Mouse (Mus musculus): ENCODE measurements at regions not wholly inside any gene's neighbourhood (a gene's known extent, or its start where the extent isn't known, plus 50 kb on each side); places are given as distances from the start of the nearest gene placed in this dataset.
A peak's percentile ranks its signal among the peaks of the same experiment; 100 is the strongest.

GRCm38 (mm10) chr1:64322197-64322596 is 200.1 kb upstream of the Klf7 start:
- no peaks in the 10 kb centered on the region for H3K27me3 ChIP-seq (replicated peaks; ENCODE audit: control insufficient read depth, insufficient read depth, low read length)
- H3K9ac ChIP-seq (ENCODE audit: low read depth, low read length): no peak overlapping the region
- 92% methylated on average over 4 of the region's 4 CpGs for WGBS
- no peaks in the 10 kb centered on the region for H3K9me3 ChIP-seq (ENCODE audit: control insufficient read depth, low read length)
- no peak overlapping the region for H3K27ac ChIP-seq (ENCODE audit: low read length)
- H3K36me3 ChIP-seq (ENCODE audit: control insufficient read depth, insufficient read depth, low read length): no peaks in the 10 kb centered on the region
- no peak overlapping the region for H3K4me3 ChIP-seq (ENCODE audit: low read length)
- no peak for ATAC-seq
- no peaks in the 10 kb centered on the region for H3K4me1 ChIP-seq (ENCODE audit: control insufficient read depth, insufficient read depth, low read length)
- no peak overlapping the region for H3K4me2 ChIP-seq (ENCODE audit: low read depth, low read length)

GRCm38 (mm10) chr1:64319155-64319582 is 197.1 kb upstream of the Klf7 start:
- H3K36me3 ChIP-seq (ENCODE audit: control insufficient read depth, insufficient read depth, low read length): no peaks in the 10 kb centered on the region
- H3K9ac ChIP-seq (ENCODE audit: low read depth, low read length): no peak overlapping the region
- no peaks in the 10 kb centered on the region for H3K4me1 ChIP-seq (ENCODE audit: control insufficient read depth, insufficient read depth, low read length)
- H3K27me3 ChIP-seq (replicated peaks; ENCODE audit: control insufficient read depth, insufficient read depth, low read length): no peaks in the 10 kb centered on the region
- no peaks in the 10 kb centered on the region for H3K9me3 ChIP-seq (ENCODE audit: control insufficient read depth, low read length)
- no peak overlapping the region for H3K4me3 ChIP-seq (ENCODE audit: low read length)
- no peak overlapping the region for H3K4me2 ChIP-seq (ENCODE audit: low read depth, low read length)
- no peak for ATAC-seq
- no peak overlapping the region for H3K27ac ChIP-seq (ENCODE audit: low read length)
- 70% methylated on average over 3 of the region's 3 CpGs for WGBS

- WGBS: 85% methylated on average over 8 of the region's 8 CpGs
- no peak for ATAC-seq
- no peaks in the 10 kb centered on the region for H3K27me3 ChIP-seq (replicated peaks; ENCODE audit: control insufficient read depth, insufficient read depth, low read length)
These were observed 196.5 kb upstream of the Klf7 start for GRCm38 (mm10) chr1:64318440-64319154.

DNA sequence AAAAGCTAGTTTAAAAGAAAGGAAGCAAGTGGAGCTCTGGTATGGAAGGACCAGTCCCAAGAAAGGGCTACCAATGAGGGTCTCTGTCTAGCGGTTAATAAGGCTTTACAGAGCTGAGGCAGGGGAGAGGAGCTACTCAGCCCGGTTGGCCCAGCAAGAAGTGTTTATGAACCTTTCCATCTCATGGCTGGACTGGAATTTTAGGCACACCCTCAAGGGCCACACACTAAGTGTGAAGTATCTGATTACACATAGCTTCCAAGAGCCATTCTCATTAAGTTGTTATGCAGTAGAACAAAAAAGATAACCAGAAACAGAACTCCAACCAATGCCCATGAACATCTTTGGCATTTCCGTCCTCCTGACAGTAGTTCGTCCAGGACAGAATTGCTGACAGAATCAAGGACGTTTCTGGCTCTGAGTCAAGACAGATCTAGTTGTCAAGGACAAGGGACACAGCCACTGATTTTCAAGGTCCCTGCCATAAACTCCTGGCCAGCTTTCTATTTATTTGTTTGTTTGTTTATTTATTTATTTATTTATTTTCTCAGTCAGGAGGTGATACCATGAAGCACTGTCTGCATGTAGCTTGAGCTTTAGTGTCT is 195.1 kb upstream of the Klf7 start:
- no peaks in the 10 kb centered on the region for H3K27me3 ChIP-seq (replicated peaks; ENCODE audit: control insufficient read depth, insufficient read depth, low read length)
- no peak overlapping the region for H3K9ac ChIP-seq (ENCODE audit: low read depth, low read length)
- no peak for ATAC-seq
- H3K27ac ChIP-seq (ENCODE audit: low read length): no peak overlapping the region
- no peak overlapping the region for H3K4me3 ChIP-seq (ENCODE audit: low read length)
- H3K4me2 ChIP-seq (ENCODE audit: low read depth, low read length): no peak overlapping the region
- H3K4me1 ChIP-seq (ENCODE audit: control insufficient read depth, insufficient read depth, low read length): no peaks in the 10 kb centered on the region
- H3K9me3 ChIP-seq (ENCODE audit: control insufficient read depth, low read length): no peaks in the 10 kb centered on the region
- H3K36me3 ChIP-seq (ENCODE audit: control insufficient read depth, insufficient read depth, low read length): no peaks in the 10 kb centered on the region
- WGBS: 71% methylated on average over 5 of the region's 5 CpGs

More at GRCm38 (mm10) chr1:64318440-64319154, 196.5 kb upstream of the Klf7 start:
- Histone ChIP-seq H3K4me3 (ENCODE audit: low read length) (no peak overlapping the region), H3K9ac (ENCODE audit: low read depth, low read length) (no peak overlapping the region), H3K4me1 (ENCODE audit: control insufficient read depth, insufficient read depth, low read length) (no peaks in the 10 kb centered on the region), H3K9me3 (ENCODE audit: control insufficient read depth, low read length) (no peaks in the 10 kb centered on the region), H3K4me2 (ENCODE audit: low read depth, low read length) (no peak overlapping the region), H3K36me3 (ENCODE audit: control insufficient read depth, insufficient read depth, low read length) (no peaks in the 10 kb centered on the region), H3K27ac (ENCODE audit: low read length) (no peak overlapping the region)

GRCm38 (mm10) chr1:64311371-64311770 is 189.3 kb upstream of the Klf7 start:
- Histone ChIP-seq H3K4me1 (ENCODE audit: control insufficient read depth, insufficient read depth, low read length) (peaks cover 14% of the 10 kb centered on the region), H3K9ac (ENCODE audit: low read depth, low read length) (no peak overlapping the region), H3K4me2 (ENCODE audit: low read depth, low read length) (no peak overlapping the region), H3K4me3 (ENCODE audit: low read length) (no peak overlapping the region), H3K27me3 (replicated peaks; ENCODE audit: control insufficient read depth, insufficient read depth, low read length) (no peaks in the 10 kb centered on the region), H3K27ac (ENCODE audit: low read length) (no peak overlapping the region), H3K36me3 (ENCODE audit: control insufficient read depth, insufficient read depth, low read length) (no peaks in the 10 kb centered on the region), H3K9me3 (ENCODE audit: control insufficient read depth, low read length) (no peaks in the 10 kb centered on the region)
- WGBS: 36% methylated on average over 3 of the region's 3 CpGs
- no peak for ATAC-seq

- Histone ChIP-seq H3K4me3 (ENCODE audit: low read length) (no peak overlapping the region), H3K27ac (ENCODE audit: low read length) (peak overlapping the region; percentile 41; the same call in 1 of the 2 replicates), H3K4me1 (ENCODE audit: control insufficient read depth, insufficient read depth, low read length) (peaks cover 27% of the 10 kb centered on the region), H3K9ac (ENCODE audit: low read depth, low read length) (no peak overlapping the region), H3K36me3 (ENCODE audit: control insufficient read depth, insufficient read depth, low read length) (no peaks in the 10 kb centered on the region), H3K27me3 (replicated peaks; ENCODE audit: control insufficient read depth, insufficient read depth, low read length) (no peaks in the 10 kb centered on the region), H3K4me2 (ENCODE audit: low read depth, low read length) (0 out of 2 replicates have a peak overlapping the region, but pooled peaks have one; percentile 25), H3K9me3 (ENCODE audit: control insufficient read depth, low read length) (no peaks in the 10 kb centered on the region)
- no peak for ATAC-seq
- 79% methylated on average over 15 of the region's 15 CpGs for WGBS
These were observed 186.5 kb upstream of the Klf7 start for GRCm38 (mm10) chr1:64308560-64308959.

- Histone ChIP-seq H3K27me3 (replicated peaks; ENCODE audit: control insufficient read depth, insufficient read depth, low read length) (no peaks in the 10 kb centered on the region), H3K27ac (ENCODE audit: low read length) (peak overlapping the region; percentile 41; the same call in 1 of the 2 replicates), H3K9me3 (ENCODE audit: control insufficient read depth, low read length) (no peaks in the 10 kb centered on the region), H3K4me3 (ENCODE audit: low read length) (no peak overlapping the region), H3K36me3 (ENCODE audit: control insufficient read depth, insufficient read depth, low read length) (no peaks in the 10 kb centered on the region), H3K4me2 (ENCODE audit: low read depth, low read length) (0 out of 2 replicates have a peak overlapping the region, but pooled peaks have one; percentile 25), H3K4me1 (ENCODE audit: control insufficient read depth, insufficient read depth, low read length) (peaks cover 27% of the 10 kb centered on the region), H3K9ac (ENCODE audit: low read depth, low read length) (no peak overlapping the region)
- no peak for ATAC-seq
- 31% methylated on average over 10 of the region's 10 CpGs for WGBS
These were observed 186.0 kb upstream of the Klf7 start for GRCm38 (mm10) chr1:64308088-64308487.

- Histone ChIP-seq H3K9me3 (ENCODE audit: control insufficient read depth, low read length) (no peaks in the 10 kb centered on the region), H3K4me2 (ENCODE audit: low read depth, low read length) (0 out of 2 replicates have a peak overlapping the region, but pooled peaks have one; percentile 13), H3K27ac (ENCODE audit: low read length) (peak overlapping the region; percentile 90), H3K4me1 (ENCODE audit: control insufficient read depth, insufficient read depth, low read length) (peaks cover 28% of the 10 kb centered on the region), H3K4me3 (ENCODE audit: low read length) (no peak overlapping the region), H3K9ac (ENCODE audit: low read depth, low read length) (peak overlapping the region; percentile 18; the same call in 1 of the 2 replicates), H3K36me3 (ENCODE audit: control insufficient read depth, insufficient read depth, low read length) (no peaks in the 10 kb centered on the region), H3K27me3 (replicated peaks; ENCODE audit: control insufficient read depth, insufficient read depth, low read length) (no peaks in the 10 kb centered on the region)
- WGBS: 30% methylated on average over 13 of the region's 13 CpGs
- peak; percentile 69 for ATAC-seq
These were observed 183.5 kb upstream of the Klf7 start for GRCm38 (mm10) chr1:64305427-64306213.

DNA sequence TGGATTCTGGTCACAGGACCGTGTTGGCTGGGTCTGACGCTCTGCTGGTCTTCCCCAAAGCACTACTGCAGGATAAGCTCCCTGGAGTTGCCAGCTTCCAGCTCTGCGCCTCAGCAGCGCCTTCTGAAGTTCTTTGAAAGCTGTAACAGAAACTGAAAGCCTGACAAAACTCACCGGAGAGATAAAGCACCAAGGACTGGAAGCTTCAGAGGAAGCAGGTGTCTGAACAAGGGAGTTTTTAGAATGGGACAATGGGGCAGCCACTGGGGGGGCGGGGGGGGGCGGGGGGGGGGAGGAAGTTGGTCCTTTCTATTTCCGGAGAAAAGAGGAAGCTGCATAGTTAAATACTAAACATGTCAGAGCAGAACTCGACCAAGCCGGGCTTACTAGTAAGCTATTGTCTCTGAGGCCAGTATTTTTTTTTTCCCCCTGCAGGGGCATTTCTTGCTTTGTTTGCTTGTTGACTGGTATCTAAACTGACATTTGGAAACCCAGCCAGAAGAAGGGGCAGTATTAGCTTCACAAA is 180.8 kb upstream of the Klf7 start:
- H3K27me3 ChIP-seq (replicated peaks; ENCODE audit: control insufficient read depth, insufficient read depth, low read length): no peaks in the 10 kb centered on the region
- peak overlapping the region; percentile 38 for H3K4me2 ChIP-seq (ENCODE audit: low read depth, low read length)
- peak overlapping the region; percentile 33; the same call in 1 of the 2 replicates for H3K9ac ChIP-seq (ENCODE audit: low read depth, low read length)
- WGBS: 12% methylated on average over 8 of the region's 10 CpGs
- H3K36me3 ChIP-seq (ENCODE audit: control insufficient read depth, insufficient read depth, low read length): no peaks in the 10 kb centered on the region
- peaks cover 20% of the 10 kb centered on the region for H3K4me1 ChIP-seq (ENCODE audit: control insufficient read depth, insufficient read depth, low read length)
- H3K9me3 ChIP-seq (ENCODE audit: control insufficient read depth, low read length): no peaks in the 10 kb centered on the region
- no peak for ATAC-seq
- peak overlapping the region; percentile 23; the same call in 1 of the 2 replicates for H3K4me3 ChIP-seq (ENCODE audit: low read length)
- H3K27ac ChIP-seq (ENCODE audit: low read length): peak overlapping the region; percentile 79
